Mouse (Mus musculus) intestine, embryonic 14.5 days (tissue): Measurements from ENCODE around the gene Prim2. TPM values are rescaled to one million over a fixed set of nuclear protein-coding genes. Genes with fewer than 3 reads are reported as not detected.
A peak's percentile ranks its signal among the peaks of the same experiment; 100 is the strongest.

ENCODE experiments used
- ATAC-seq: fragments of 200-750 bp; cut with Nextera tagmentation; replicated peaks from 2 replicates; pipeline ENCODE4 v1.8.0; 2017; ENCODE audit warnings: low read depth, moderate number of reproducible peaks, moderate TSS enrichment, moderate library complexity; ENCODE audit not compliant: low FRiP score, low TSS enrichment
- DNase-seq: peaks from one replicate; pipeline ENCODE4 v3.0.0-alpha.2; 2018; ENCODE audit warnings: low spot score
- H3K27ac ChIP-seq: fragments of 300-500 bp; sonication (generic); 2 replicates; pipeline ENCODE4 v1.5.1; 2014; ENCODE audit warnings: low read depth, mild to moderate bottlenecking, control low read depth
- H3K27me3 ChIP-seq: fragments of 300-500 bp; sonication (generic); replicated peaks from 2 replicates; pipeline ENCODE4 v1.6.1; 2014; ENCODE audit warnings: low read length, control low read depth; ENCODE audit not compliant: control insufficient read depth, insufficient read depth
- H3K36me3 ChIP-seq: fragments of 300-500 bp; sonication (generic); 2 replicates; pipeline ENCODE4 v1.6.1; 2014; ENCODE audit warnings: low read length, control low read depth; ENCODE audit not compliant: control insufficient read depth, insufficient read depth
- H3K4me1 ChIP-seq: fragments of 300-500 bp; sonication (generic); replicated peaks from 2 replicates; pipeline ENCODE4 v1.6.1; 2014; ENCODE audit warnings: low read length, control low read depth, mixed read lengths; ENCODE audit not compliant: control insufficient read depth, insufficient read depth
- H3K4me2 ChIP-seq: fragments of 300-500 bp; sonication (generic); 2 replicates; pipeline ENCODE4 v1.6.1; 2014; ENCODE audit warnings: low read length
- H3K4me3 ChIP-seq: fragments of 300-500 bp; sonication (generic); 2 replicates; pipeline ENCODE4 v1.5.1; 2014; ENCODE audit warnings: low read depth, low read length, control low read depth, mixed read lengths
- H3K9ac ChIP-seq: fragments of 300-500 bp; sonication (generic); 2 replicates; pipeline ENCODE4 v1.6.1; 2014; ENCODE audit warnings: mild to moderate bottlenecking, low read length
- H3K9me3 ChIP-seq: fragments of 300-500 bp; sonication (generic); 2 replicates; pipeline ENCODE4 v1.6.1; 2016; ENCODE audit warnings: low read length, control low read depth; ENCODE audit not compliant: control insufficient read depth
- WGBS: fragments of 180-500 bp; shearing (Covaris S2); extraction: QIAGEN DNeasy Blood & Tissue Kit; methylation state at CpG from one replicate; pipeline ENCODE4 v1.1.7; 2014; 5-methylcytosine and 5-hydroxymethylcytosine counted together
- polyA plus RNA-seq: library from polyadenylated mRNA; unstranded; fragments of >200 nt; fragmentation: Nextera tagmentation; extraction: Ambion mirVana; gene quantifications from 2 replicates; pipeline ENCODE4 v1.2.1, GENCODE M21; 2014

Prim2 gene
- polyA plus RNA-seq, 1 experiment from 2014 or later = 35.2 TPM

DNA sequence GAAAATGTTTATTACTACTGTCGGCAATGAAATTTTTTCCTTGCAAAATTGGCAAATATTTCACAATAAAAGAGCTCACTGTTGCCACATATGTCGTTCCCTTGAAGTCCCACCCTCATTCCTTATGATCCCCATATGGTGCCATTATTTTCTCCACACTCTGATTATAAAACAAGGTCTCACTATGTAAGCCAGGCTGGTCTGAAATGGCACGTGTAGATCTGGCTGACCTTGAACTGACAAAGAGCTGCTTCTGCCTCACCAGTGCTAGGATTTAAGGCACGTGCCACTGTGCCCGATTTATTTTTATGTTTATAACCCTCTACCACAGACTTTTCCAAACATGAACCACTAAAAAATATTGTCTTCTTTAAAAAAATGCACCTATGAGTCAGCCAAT, 1.8 kb upstream of the Prim2 start:
- no peak overlapping the region for H3K4me2 ChIP-seq
- H3K9ac ChIP-seq = no peak overlapping the region
- DNase-seq = no peak
- H3K4me1 ChIP-seq = peaks cover 4% of the 10 kb centered on the region; the same call in 1 of the 2 replicates
- no peaks in the 10 kb centered on the region for H3K27me3 ChIP-seq
- 71% methylated on average over 5 of the region's 5 CpGs for WGBS
- H3K36me3 ChIP-seq = peaks cover 6% of the 10 kb centered on the region
- no peak overlapping the region for H3K27ac ChIP-seq
- H3K9me3 ChIP-seq = no peaks in the 10 kb centered on the region
- ATAC-seq = no peak
- H3K4me3 ChIP-seq = no peak overlapping the region

DNA sequence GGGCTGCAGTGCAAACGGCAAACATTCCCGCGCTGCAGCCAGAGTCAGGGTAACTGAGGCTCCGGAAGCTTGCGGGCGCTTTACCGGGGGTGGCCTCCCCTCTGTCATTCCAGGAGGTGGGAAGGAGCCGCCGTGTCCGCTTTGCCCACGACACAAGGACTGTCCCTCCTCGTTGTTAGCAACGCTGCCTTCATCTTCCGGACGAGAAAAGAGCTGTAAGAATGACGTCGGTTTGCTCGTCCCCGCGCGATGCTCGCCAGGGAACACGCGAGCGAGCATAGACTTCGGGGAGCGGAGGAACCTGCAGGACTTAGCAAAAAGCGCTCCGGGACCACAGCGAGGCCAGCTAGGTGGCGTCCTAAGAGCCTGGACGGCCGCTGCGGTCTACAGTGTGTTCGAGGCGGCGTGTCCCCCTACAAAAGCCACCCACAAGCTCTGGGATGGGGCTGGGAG, 595 bp upstream of the Prim2 start:
- ATAC-seq = peak; percentile 59
- under 1% methylated on average over 37 of the region's 37 CpGs for WGBS
- peak overlapping the region; percentile 49 for H3K9ac ChIP-seq

DNA sequence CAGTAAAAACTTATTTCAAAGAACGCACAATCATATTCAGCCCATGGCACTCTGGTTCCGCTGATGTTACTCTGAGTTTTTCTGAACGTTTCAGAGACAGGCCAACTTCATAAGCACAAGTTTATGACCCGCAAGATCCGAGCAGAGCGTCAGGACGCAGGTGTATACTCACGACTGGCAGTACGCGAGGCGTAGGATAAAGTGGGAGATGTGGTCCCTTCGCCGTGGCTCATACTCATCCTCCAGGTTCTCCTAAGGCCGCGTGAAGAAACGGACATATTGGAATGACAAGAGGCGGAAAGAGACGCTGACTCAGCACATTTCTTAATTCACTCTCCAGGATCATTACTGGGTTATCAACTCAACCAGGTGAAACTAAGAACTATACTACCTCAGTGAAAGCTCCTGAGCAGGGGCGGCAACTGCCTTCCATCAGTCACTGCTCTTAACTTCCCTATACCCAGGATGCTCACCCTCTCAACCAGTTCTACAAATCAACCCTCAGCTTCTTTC, 5.9 kb downstream of the Prim2 start:
- no peak for DNase-seq
- 89% methylated on average over 19 of the region's 19 CpGs for WGBS

More for the DNA sequence above, 595 bp upstream of the Prim2 start:
- Histone ChIP-seq H3K27ac (peak overlapping the region; percentile 78), H3K4me2 (peak overlapping the region; percentile 86), H3K27me3 (no peaks in the 10 kb centered on the region), H3K4me3 (peak overlapping the region; percentile 63), H3K9me3 (no peaks in the 10 kb centered on the region), H3K36me3 (peaks cover 12% of the 10 kb centered on the region), H3K4me1 (peaks cover 4% of the 10 kb centered on the region; the same call in 1 of the 2 replicates)
- peak; percentile 84 for DNase-seq

DNA sequence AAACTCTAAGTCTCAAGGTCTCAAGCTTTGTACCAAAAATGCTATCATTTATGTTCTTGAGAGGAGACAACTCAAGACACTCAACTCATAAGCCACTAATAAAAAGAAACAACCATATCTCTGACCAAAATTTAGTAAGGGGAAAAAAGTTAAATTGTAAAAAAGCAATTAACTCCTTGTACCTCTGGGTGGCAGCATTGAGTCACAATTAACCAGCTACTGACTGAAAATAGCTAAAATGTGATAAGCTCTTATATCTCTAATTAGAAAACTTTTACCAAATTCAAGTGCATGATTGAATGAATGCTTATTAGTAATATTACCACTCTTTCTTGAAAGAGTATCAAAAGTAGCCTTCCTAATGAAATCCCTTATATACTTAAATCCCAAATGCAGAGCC, 6.4 kb downstream of the Prim2 start:
- Histone ChIP-seq H3K9me3 (no peaks in the 10 kb centered on the region), H3K27me3 (no peaks in the 10 kb centered on the region), H3K36me3 (peaks cover 55% of the 10 kb centered on the region), H3K4me3 (no peak overlapping the region), H3K27ac (no peak overlapping the region), H3K4me2 (no peak overlapping the region), H3K9ac (no peak overlapping the region), H3K4me1 (no peaks in the 10 kb centered on the region)
- ATAC-seq (no peak), DNase-seq (no peak)

More for the DNA sequence above, 5.9 kb downstream of the Prim2 start:
- ATAC-seq = no peak
- no peak overlapping the region for H3K4me2 ChIP-seq
- no peaks in the 10 kb centered on the region for H3K9me3 ChIP-seq
- H3K9ac ChIP-seq = no peak overlapping the region
- H3K27ac ChIP-seq = no peak overlapping the region
- H3K4me3 ChIP-seq = no peak overlapping the region
- no peaks in the 10 kb centered on the region for H3K27me3 ChIP-seq
- H3K4me1 ChIP-seq = peaks cover 2% of the 10 kb centered on the region; the same call in 1 of the 2 replicates
- peaks cover 51% of the 10 kb centered on the region for H3K36me3 ChIP-seq

DNA sequence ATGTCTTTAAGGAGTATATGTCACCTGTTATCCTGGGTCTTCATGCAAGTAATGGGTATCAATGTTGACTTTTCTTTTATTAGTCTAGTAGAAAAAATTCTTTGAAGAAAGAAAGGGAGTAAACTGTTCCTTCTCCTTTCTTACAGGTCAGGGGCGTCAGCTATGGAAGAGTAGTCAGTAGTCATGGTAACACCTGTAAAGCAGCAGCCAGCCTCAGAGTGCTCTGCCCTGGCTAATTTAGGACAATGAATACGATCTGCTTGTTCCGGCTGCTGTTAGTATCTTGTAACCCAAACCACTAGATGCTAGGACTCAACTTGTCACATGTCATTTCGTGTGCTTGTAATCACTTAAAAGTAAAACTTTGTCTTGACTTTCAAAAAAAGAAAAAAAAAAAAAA, 11.3 kb downstream of the Prim2 start:
- Histone ChIP-seq H3K27me3 (no peaks in the 10 kb centered on the region), H3K9me3 (no peaks in the 10 kb centered on the region), H3K27ac (no peak overlapping the region), H3K36me3 (peaks cover 46% of the 10 kb centered on the region), H3K4me2 (no peak overlapping the region), H3K4me1 (no peaks in the 10 kb centered on the region), H3K4me3 (no peak overlapping the region), H3K9ac (no peak overlapping the region)
- no peak for DNase-seq
- ATAC-seq = no peak
- 86% methylated on average over 4 of the region's 4 CpGs for WGBS

DNA sequence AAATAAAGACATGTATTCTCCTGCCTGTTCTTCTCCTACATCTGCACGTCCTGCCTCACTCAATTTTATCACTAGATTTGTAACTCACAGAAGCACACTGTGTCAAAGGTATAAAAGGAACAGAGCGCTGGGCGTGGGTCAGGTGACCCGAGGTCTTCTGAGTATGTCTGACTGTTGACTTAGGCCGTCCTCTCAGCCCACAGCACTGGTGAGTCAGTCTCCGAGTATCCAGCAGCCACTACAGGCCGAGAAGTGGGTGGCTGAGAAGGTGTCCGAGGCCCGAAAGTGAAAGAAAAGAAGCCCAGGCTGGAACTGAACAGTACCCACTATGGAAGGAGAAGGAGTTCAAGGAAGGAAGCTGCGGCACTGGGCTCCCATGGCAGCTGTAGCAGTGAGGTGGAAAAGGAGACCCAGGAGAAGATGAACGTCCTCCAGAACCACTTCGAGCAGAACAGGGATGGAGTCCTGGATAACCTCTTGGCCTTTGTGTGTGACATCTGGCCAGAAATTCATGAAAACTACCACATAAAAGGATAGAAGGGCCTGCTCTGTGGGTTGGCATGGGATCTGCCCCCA, 11.9 kb downstream of the Prim2 start:
- WGBS = 81% methylated on average over 12 of the region's 12 CpGs

DNA sequence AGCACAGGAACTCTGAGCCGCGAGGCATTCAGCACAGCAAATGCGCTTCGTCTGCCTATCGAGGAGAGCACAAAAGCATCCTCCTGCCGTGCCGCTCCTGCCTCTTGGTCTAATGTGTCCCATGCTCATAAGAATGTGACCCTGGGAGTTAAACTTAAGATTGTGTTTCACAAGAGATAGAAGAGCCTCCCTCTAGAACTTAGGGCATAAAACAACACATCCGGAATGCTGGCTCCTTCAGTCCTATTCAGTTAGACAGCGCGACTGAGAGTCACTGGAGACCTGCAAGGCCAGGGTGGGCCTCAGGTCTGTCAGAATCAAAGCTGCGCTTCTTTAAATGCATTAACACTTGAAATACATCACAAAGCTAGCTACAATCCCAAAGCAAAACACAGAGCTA, 18.7 kb downstream of the Prim2 start:
- Histone ChIP-seq H3K4me2 (no peak overlapping the region), H3K27ac (no peak overlapping the region), H3K9me3 (no peaks in the 10 kb centered on the region), H3K4me1 (no peaks in the 10 kb centered on the region), H3K27me3 (no peaks in the 10 kb centered on the region), H3K9ac (no peak overlapping the region), H3K4me3 (no peak overlapping the region), H3K36me3 (peaks cover 21% of the 10 kb centered on the region; the same call in 1 of the 2 replicates)
- no peak for ATAC-seq
- 96% methylated on average over 11 of the region's 11 CpGs for WGBS
- DNase-seq = no peak

More for the DNA sequence above, 11.9 kb downstream of the Prim2 start:
- no peak overlapping the region for H3K27ac ChIP-seq
- no peaks in the 10 kb centered on the region for H3K27me3 ChIP-seq
- ATAC-seq (no peak), DNase-seq (no peak)
- H3K4me2 ChIP-seq = no peak overlapping the region
- H3K36me3 ChIP-seq = peaks cover 45% of the 10 kb centered on the region
- H3K4me3 ChIP-seq = no peak overlapping the region
- no peak overlapping the region for H3K9ac ChIP-seq
- H3K4me1 ChIP-seq = no peaks in the 10 kb centered on the region
- no peaks in the 10 kb centered on the region for H3K9me3 ChIP-seq

DNA sequence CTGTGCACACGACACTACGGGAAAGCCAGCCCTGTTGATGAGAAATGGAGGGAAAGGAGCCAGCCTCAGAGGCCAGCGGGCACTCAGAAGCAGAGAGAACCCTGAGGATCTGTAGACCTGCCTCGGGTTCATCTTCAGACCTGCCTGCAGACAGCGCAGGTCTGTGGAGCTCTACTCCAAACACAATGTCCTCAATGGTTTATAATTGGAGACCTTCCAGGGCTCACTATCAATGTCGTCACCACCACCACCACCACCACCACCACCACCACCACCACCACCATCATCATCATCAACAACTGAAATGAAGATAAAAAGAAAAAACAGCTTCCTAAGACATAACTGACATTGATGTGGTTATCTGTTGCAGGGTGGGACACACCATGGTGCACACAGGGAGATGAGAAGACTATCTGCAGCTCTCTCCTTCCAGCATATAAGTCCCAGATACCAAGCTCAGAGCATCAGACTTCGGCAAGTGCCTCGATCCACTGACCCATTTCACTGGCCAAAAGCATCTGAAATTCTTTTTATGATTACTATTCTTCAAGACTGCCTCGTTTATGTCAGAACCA, 20.0 kb downstream of the Prim2 start:
- DNase-seq (no peak), ATAC-seq (no peak)
- Histone ChIP-seq H3K27me3 (no peaks in the 10 kb centered on the region), H3K9me3 (no peaks in the 10 kb centered on the region), H3K27ac (no peak overlapping the region), H3K4me3 (no peak overlapping the region), H3K9ac (no peak overlapping the region), H3K4me2 (no peak overlapping the region), H3K4me1 (no peaks in the 10 kb centered on the region), H3K36me3 (peaks cover 21% of the 10 kb centered on the region; the same call in 1 of the 2 replicates)
- WGBS = 95% methylated on average over 9 of the region's 9 CpGs

DNA sequence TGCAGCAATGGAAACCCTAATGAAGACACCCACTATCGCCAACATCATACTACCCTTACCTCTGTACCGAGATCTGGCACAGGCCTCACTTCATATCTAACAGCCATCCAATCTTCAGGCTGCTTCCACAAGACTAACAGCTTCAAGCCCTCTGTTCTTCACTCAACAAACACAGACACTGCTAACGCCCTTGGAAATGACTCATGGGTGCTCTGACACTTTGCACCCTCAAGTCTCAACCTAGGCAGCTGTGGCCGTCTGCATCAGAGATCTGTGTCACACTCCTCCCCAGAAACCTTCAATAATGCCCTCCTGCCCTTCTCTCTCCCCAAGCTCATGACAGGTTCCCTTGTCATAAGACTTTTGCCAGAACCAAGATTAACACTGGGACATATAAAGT, 20.6 kb downstream of the Prim2 start:
- Histone ChIP-seq H3K9me3 (no peaks in the 10 kb centered on the region), H3K27ac (no peak overlapping the region), H3K36me3 (peaks cover 21% of the 10 kb centered on the region; the same call in 1 of the 2 replicates), H3K4me2 (no peak overlapping the region), H3K4me3 (no peak overlapping the region), H3K27me3 (no peaks in the 10 kb centered on the region), H3K4me1 (no peaks in the 10 kb centered on the region), H3K9ac (no peak overlapping the region)
- no peak for ATAC-seq
- no peak for DNase-seq
- WGBS = 92% methylated on average over 4 of the region's 4 CpGs
